ENCODE assay signal across 8 mouse cellular contexts in genomic region chr1:44553166-44553898, GRCm38 (mm10). TPM values are rescaled to one million over a fixed set of nuclear protein-coding genes. Genes with fewer than 3 reads are reported as not detected.
DNase-seq lines count a peak whose midpoint lies in the region; ATAC-seq and TF ChIP-seq lines count a peak whose summit lies in the region.

No protein-coding gene starts in this region.

- H3K4me1 ChIP-seq in intestine, embryonic 15.5 days (replicated peaks): no peaks in the 10 kb centered on the region
- H3K4me1 ChIP-seq in lung, postnatal 0 days (ENCODE audit: insufficient read depth, low read depth, low read length): no peaks in the 10 kb centered on the region; the same call in 1 of the 2 replicates

- H3K36me3 ChIP-seq in intestine, embryonic 15.5 days: no peaks in the 10 kb centered on the region
- H3K36me3 ChIP-seq in lung, postnatal 0 days (ENCODE audit: insufficient read depth, low read length): no peaks in the 10 kb centered on the region

- DNase-seq in gastrocnemius, adult 18-20 months (ENCODE audit: low spot score): peak; percentile 31
- no peak for DNase-seq in gastrocnemius, postnatal 25 days
- peak; percentile 27 to 71 for DNase-seq in adrenal gland, postnatal 36 days
- DNase-seq in gastrocnemius, postnatal 4 days (ENCODE audit: low spot score in 2 of 2): peak; percentile 18 to 57
- peak; percentile 74 for DNase-seq in lung, postnatal 0 days (ENCODE audit: low spot score)
- peak; percentile 13 for DNase-seq in right cerebral cortex, postnatal 14 days
- no peak for DNase-seq in MN1 (ENCODE audit: low spot score)

- no peak for ATAC-seq in intestine, embryonic 15.5 days
- ATAC-seq in lung, postnatal 0 days: no peak

- no peak overlapping the region for H3K9ac ChIP-seq in intestine, embryonic 15.5 days
- H3K9ac ChIP-seq in lung, postnatal 0 days (replicated peaks; ENCODE audit: low read depth): no peak overlapping the region; the same call in 1 of the 2 replicates

- H3K27me3 ChIP-seq in intestine, embryonic 15.5 days (replicated peaks): no peaks in the 10 kb centered on the region
- H3K27me3 ChIP-seq in lung, postnatal 0 days (replicated peaks; ENCODE audit: insufficient read depth, low read length): no peaks in the 10 kb centered on the region

- TF ChIP-seq EP300 in lung, postnatal 0 days (IDR thresholded peaks at IDR 0.05): no peak

- 18% methylated on average over 6 of the region's 6 CpGs for WGBS in intestine, embryonic 15.5 days
- WGBS in lung, postnatal 0 days: 18% methylated on average over 6 of the region's 6 CpGs

- no peaks in the 10 kb centered on the region for H3K9me3 ChIP-seq in intestine, embryonic 15.5 days
- H3K9me3 ChIP-seq in lung, postnatal 0 days (ENCODE audit: low read length): no peaks in the 10 kb centered on the region

- H3K4me2 ChIP-seq in intestine, embryonic 15.5 days (replicated peaks): peak overlapping the region; percentile 87
- peak overlapping the region; percentile 66 for H3K4me2 ChIP-seq in lung, postnatal 0 days (replicated peaks; ENCODE audit: low read depth, low read length)

- no peak overlapping the region for H3K4me3 ChIP-seq in intestine, embryonic 15.5 days (replicated peaks)
- peak overlapping the region; percentile 61 for H3K4me3 ChIP-seq in lung, postnatal 0 days (ENCODE audit: low read depth, low read length)

- TF ChIP-seq CTCF in lung, postnatal 0 days (IDR thresholded peaks at IDR 0.05): no peak

- H3K27ac ChIP-seq in intestine, embryonic 15.5 days: 0 out of 2 replicates have a peak overlapping the region, but pooled peaks have one; percentile 22
- H3K27ac ChIP-seq in lung, postnatal 0 days (ENCODE audit: low read length): peak overlapping the region; percentile 91

RNA-seq across cellular contexts. Expression of gene Gulp1, which starts 2.0 kb away (rescaled TPM):
- 1 to 10 TPM; 2.2 to 2.9 TPM for total RNA-seq in gastrocnemius, adult 18-20 months (2021)
- total RNA-seq in gastrocnemius, postnatal 25 days (2021): 1 to 10 TPM; 3.8 to 5.2 TPM
- 10 to 100 TPM; 37.0 to 65.8 TPM for total RNA-seq in adrenal gland, postnatal 36 days (2021)
- total RNA-seq in gastrocnemius, postnatal 4 days (2021): 10 to 100 TPM; 23.6 to 26.5 TPM
- 12.7 and 16.3 TPM in 2 replicates for polyA plus RNA-seq in intestine, embryonic 15.5 days (2015; fragmentation: Nextera tagmentation; extraction: Ambion mirVana)
- 19.0 and 22.0 TPM in 2 replicates for polyA plus RNA-seq in lung, postnatal 0 days (2015; fragmentation: Nextera tagmentation; extraction: Ambion mirVana)

Comparison
In these comparisons a context has a peak if more than half of its experiments do, and no peak if none do; other contexts are left out.
1. DNase-seq: peak in gastrocnemius, adult 18-20 months (single experiment), adrenal gland, postnatal 36 days (2 of 2), gastrocnemius, postnatal 4 days (2 of 2), lung, postnatal 0 days (single experiment) and right cerebral cortex, postnatal 14 days (single experiment); none in gastrocnemius, postnatal 25 days (single experiment) and MN1 (single experiment).